Mouse (Mus musculus): ENCODE data around the gene Tmem196. TPM values are rescaled to one million over a fixed set of nuclear protein-coding genes. Genes with fewer than 3 reads are reported as not detected.

Gene Tmem196
- polyA plus RNA-seq (2012; rRNA removed) = 0.07 TPM in 1 of 2 replicates, not detected in the other

DNA sequence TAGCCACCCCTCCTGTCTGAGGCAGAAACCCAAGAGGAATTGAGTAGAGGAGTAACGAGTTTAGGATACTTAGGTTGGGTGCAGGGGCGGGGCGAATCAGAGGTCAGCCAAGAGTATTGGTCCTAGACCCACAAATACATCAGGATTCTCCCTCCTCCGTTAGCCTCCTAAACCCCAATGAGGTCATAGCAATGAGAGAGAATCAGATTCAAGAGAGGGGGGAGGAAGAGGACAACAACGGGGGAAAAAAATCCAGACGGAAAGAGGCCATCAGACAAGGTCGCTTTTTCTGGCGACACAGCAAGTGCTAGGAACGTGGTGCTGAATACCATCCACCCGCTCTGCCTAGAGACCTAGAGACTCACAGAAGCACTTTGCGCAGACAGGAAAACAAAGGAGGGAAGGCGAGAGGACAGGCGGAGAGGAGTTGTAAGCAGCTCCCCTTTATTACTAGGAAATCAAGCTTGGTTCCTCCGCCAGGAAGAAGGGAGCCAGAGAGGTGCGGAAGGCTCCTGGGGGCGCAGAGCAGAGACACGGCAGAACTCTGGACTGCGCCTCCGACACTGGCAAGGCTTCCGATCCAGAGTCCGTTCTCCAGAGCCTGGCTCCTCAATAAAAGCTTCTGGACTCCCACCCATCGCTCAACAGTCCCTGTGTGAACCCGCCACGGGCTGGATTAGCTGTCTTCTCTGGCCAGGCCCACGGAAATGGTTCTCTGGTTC lies at the start of gene Tmem196:
Tmem196 (plus strand) TSS at position 234 of the 722 bp plus-strand sequence.
- 4% methylated on average over 25 of the region's 25 CpGs for WGBS
- no peak for DNase-seq (ENCODE audit: low read depth, low spot score)

DNA sequence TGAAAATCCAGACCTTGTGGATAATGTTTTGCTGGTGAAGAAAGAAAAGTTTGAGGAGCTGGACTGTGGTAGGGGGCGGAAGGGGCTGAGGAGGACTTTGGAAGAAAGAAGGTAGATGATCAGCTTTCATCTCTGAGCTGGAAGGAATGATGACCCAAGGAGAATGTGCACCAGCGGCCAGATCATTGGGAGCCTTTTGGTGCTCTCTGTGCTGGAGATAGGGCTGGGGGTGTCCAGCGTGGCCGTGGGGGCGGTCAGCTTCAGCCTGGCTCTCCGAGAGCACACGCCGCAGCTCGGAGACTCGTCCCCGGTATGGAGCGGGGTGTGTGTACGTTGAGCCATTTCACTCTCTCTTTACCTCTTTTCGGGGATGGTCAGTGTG lies 680 bp downstream of the Tmem196 start:
- 4% methylated on average over 14 of the region's 14 CpGs for WGBS

DNA sequence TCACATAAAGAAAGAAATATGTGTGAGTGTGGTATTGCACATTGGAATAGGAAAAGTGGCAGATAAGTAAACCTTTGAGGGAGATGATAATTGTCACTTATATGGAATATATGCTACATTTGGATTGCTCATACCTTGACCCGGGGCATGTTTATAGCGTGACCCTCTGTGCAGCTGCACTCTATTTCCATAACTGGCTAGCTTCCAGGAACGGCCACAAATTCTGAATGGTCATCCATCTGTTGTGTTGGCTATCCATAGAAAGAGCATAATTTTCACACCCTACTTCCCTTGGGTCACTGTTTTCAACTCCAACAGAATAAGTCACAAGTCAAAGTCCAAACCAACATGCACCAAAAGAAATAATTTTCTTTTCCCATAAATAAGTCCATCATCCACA lies 11.4 kb downstream of the Tmem196 start:
- 66% methylated on average over 3 of the region's 3 CpGs for WGBS
- no peak for DNase-seq (ENCODE audit: low read depth, low spot score)

More for the DNA sequence above, 680 bp downstream of the Tmem196 start:
- no peak for DNase-seq (ENCODE audit: low read depth, low spot score)

DNA sequence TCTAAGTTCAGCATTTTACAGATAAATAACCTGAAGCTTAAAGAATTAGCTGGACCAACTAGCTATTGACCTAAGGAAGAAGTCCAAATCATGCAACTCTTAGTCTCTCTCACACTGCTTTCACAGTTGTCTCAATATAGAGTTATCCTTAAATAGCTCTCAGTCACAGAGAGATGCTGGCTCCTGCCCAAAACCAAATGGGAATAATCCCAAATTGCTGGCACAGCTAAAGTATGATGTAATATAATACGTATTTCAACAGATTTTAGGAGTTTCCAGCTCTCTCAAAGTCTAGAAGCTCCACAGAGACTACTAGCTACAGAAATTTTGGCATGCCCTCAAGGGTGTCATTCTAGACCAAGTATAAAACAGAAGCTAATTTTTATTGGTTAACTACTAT lies 15.1 kb downstream of the Tmem196 start:
- no peak for DNase-seq (ENCODE audit: low read depth, low spot score)
- WGBS = 35% methylated on average over 1 of the region's 1 CpGs

DNA sequence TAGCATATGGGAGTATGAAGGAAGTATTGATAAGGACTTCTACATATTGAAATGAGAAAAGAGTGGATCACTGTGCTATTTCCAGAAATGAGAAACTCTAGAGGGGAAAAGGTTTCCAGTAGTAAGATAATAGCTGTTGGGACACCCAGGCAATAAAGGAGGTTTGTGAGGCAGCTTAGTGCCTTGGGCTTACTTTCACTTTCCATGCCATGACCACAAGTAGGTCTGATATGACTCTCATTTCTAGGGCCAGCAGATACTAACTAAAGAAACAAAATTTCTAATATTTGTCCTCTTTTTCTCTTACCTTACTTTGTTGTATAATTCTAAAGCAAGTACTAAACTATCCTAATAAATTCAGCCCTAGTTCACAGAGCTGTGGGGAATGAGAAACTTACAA lies 19.8 kb downstream of the Tmem196 start:
- DNase-seq (ENCODE audit: low read depth, low spot score) = no peak

DNA sequence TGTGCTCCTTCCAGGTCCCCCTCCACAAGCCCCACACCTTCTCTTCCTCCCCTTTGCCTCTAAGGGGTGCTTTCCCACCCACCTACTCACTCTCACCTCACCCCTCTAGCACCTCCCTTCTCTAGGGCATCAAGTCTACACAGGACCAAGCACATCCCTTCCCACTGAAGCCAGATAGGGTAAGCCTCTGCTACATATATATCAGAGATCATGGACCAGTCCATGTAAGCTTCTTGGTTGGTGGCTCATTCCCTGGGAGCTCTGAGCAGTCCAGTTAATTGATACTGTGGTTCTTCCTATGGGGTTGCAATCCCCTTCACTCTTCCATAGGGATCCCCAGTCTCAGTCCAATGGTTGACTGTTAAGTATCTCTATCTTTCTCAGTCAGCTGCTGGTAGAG lies 24.4 kb downstream of the Tmem196 start:
- no peak for DNase-seq (ENCODE audit: low read depth, low spot score)

DNA sequence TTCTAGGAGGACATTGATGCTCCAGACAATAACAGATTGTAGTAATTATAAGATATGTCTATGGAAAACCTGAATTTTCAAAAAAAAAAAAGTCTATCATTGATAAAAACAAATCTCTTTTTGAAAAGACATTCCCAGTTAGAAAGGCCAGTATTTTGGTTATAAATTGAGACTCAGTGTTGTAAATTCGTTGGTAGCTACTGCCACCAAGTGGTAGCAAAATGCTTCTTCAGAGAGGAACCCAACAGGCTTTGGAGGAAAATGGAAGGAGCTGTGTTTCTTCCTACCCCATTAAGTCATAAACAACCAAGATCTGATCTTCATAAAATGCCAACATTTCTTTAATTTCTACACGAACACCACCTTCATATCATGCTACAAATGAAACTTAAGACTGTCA lies 36.1 kb downstream of the Tmem196 start:
- WGBS = 1% methylated on average over 2 of the region's 2 CpGs
- DNase-seq (ENCODE audit: low read depth, low spot score) = no peak

DNA sequence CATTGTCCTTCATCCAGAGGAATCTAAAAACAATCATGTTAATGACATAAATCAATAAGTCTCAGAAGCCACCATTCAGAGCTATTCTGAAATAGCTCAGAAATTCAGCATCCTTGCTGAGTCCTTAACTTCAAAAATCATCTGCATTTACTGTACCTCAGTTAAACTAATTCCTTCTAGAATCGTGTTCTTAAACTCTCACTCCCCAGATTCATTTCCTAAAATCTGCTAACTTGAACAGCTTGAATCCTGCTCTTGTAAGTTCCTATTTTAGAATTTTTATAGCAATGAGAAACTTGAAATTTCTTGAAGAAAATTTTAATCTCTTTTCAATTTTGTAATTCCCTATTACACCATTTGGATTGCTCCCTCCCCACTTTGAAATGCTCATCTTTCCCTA lies 52.6 kb downstream of the Tmem196 start:
- no peak for DNase-seq (ENCODE audit: low read depth, low spot score)
- 68% methylated on average over 1 of the region's 1 CpGs for WGBS

DNA sequence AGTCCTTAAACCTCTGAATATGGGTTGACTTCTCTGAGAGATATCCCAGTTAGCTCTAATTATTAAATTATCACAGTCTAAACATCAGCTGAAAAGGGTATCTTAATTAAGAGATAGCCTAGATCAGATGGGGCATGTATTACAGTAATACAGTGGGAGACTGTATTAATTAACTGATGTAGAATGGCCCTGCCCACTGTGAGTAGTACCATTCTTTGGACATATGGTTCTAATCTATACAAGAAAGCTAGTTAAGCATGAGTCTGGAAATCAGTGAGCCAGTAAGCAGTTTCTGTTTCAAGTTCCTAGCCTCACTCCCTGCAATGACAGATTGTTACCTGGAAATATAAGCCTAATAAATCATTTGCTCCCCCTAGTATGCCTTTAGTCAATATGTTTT lies 58.7 kb downstream of the Tmem196 start:
- DNase-seq (ENCODE audit: low read depth, low spot score) = no peak

DNA sequence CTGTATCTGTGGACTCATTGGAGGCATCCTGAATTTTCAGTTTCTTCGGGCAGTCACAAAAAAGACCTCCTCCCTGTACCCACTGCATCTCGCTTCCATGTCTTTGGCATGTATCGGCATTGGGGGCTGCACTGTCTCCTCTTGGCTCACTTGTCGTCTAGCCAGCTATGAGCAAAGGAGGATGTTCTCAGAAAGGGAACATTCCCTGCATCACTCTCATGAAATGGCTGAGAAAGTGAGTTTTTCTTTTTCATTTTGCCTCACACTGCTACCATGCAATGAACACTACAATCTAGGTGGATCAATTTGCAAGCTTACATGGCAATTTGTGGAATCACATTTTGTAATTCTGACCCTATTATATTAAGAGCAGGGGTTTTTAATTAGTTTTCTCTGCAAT lies 69.1 kb downstream of the Tmem196 start:
- WGBS = 80% methylated on average over 4 of the region's 4 CpGs
- DNase-seq (ENCODE audit: low read depth, low spot score) = no peak

DNA sequence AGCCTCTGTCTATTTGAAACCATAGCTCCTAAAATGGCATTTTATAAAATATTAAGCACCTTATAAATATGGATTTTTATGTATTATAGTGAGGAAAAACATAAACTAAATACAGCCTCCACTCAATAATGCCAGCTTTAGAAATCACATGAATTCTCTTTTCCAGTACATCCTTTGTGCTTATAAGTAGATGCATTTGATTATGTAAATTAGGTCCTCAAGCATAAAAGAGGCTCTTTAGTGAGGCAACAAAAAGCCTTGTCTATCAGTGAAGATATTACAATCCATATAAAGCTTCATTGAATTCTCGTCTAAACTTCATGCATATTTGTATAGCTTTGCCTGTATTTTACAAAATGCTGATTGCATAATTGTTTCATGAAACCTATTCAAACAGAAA lies 69.6 kb downstream of the Tmem196 start:
- WGBS = 63% methylated on average over 1 of the region's 1 CpGs

DNA sequence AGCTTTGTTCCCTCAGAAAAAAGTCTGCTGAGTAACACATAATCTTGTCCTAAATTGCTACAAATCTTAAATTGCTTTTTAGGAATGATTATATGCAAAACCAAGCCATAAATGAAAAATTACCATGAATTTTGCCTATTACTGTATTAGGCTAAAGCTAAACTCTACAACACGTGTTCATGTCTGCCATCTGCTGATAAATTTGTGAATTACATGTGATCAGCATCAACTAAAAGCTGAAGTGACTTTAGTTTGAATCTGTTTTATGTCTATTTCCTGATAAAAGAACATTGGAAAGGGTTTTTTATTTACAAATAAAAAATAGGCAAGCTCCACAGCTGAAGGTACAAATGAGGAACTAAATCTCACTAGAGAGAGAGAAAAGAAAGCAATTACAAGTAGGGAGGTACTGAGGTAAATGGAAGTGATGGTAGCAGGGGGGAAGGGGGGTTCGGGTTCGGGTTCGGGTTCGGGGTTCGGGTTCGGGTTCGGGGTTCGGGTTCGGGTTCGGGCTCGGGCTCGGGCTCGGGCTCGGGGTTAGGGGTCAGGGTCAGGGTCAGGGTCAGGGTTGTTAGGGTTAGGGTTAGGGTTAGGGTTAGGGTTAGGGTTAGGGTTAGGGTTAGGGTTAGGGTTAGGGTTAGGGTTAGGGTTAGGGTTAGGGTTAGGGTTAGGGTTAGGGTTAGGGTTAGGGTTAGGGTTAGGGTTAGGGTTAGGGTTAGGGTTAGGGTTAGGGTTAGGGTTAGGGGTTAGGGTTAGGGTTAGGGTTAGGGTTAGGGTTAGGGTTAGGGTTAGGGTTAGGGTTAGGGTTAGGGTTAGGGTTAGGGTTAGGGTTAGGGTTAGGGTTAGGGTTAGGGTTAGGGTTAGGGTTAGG lies 82.7 kb downstream of the Tmem196 start:
- peak; percentile 27 for DNase-seq (ENCODE audit: low read depth, low spot score)

More for the DNA sequence above, 69.6 kb downstream of the Tmem196 start:
- DNase-seq (ENCODE audit: low read depth, low spot score) = no peak

More for the DNA sequence above, 82.7 kb downstream of the Tmem196 start:
- WGBS = 77% methylated on average over 15 of the region's 15 CpGs

All from large intestine, adult 2 months (tissue).